Mouse (Mus musculus) hindbrain, postnatal 0 days (tissue): ENCODE measurements at regions not wholly inside any gene's neighbourhood (a gene's known extent, or its start where the extent isn't known, plus 50 kb on each side); places are given as distances from the start of the nearest gene placed in this dataset.
A peak's percentile ranks its signal among the peaks of the same experiment; 100 is the strongest.

Experiments
- ATAC-seq: fragments of 200-750 bp; cut with Nextera tagmentation; 2 replicates; pipeline ENCODE4 v1.8.0; 2017; ENCODE audit warnings: mild to moderate bottlenecking, moderate TSS enrichment, moderate library complexity
- DNase-seq: peaks from one replicate; pipeline ENCODE4 v3.0.0-alpha.2; 2015; ENCODE audit warnings: low spot score
- H3K27ac ChIP-seq: fragments of 300-500 bp; sonication (generic); 2 replicates; pipeline ENCODE4 v1.5.1; 2014; ENCODE audit warnings: mild to moderate bottlenecking
- H3K27me3 ChIP-seq: fragments of 300-500 bp; sonication (generic); 2 replicates; pipeline ENCODE4 v1.6.1; 2014; ENCODE audit warnings: low read length, mixed read lengths; ENCODE audit not compliant: insufficient read depth
- H3K36me3 ChIP-seq: fragments of 300-500 bp; sonication (generic); 2 replicates; pipeline ENCODE4 v1.6.1; 2014; ENCODE audit warnings: low read length, mixed read lengths; ENCODE audit not compliant: insufficient read depth
- H3K4me1 ChIP-seq: fragments of 300-500 bp; sonication (generic); 2 replicates; pipeline ENCODE4 v1.6.1; 2014; ENCODE audit warnings: antibody characterized with exemption, low read length, mixed read lengths; ENCODE audit not compliant: insufficient read depth
- H3K4me2 ChIP-seq: fragments of 300-500 bp; sonication (generic); 2 replicates; pipeline ENCODE4 v1.6.1; 2014; ENCODE audit warnings: low read depth, mild to moderate bottlenecking, low read length, moderate library complexity, mixed read lengths
- H3K4me3 ChIP-seq: fragments of 300-500 bp; sonication (generic); 2 replicates; pipeline ENCODE4 v1.5.1; 2014; ENCODE audit warnings: low read length
- H3K9ac ChIP-seq: fragments of 300-500 bp; sonication (generic); replicated peaks from 2 replicates; pipeline ENCODE4 v1.6.1; 2014; ENCODE audit warnings: mild to moderate bottlenecking, low read length, moderate library complexity, mixed read lengths
- H3K9me3 ChIP-seq: fragments of 300-500 bp; sonication (generic); 2 replicates; pipeline ENCODE4 v1.6.1; 2016; ENCODE audit warnings: low read length, mixed read lengths
- CTCF ChIP-seq: IDR thresholded peaks from 2 replicates; pipeline ENCODE4 v1.5.1; 2016; ENCODE audit warnings: antibody characterized with exemption, control low read depth, low read depth
- WGBS: fragments of 180-500 bp; shearing (Covaris S2); extraction: QIAGEN DNeasy Blood & Tissue Kit; methylation state at CpG from one replicate; pipeline ENCODE4 v1.1.7; 2014; 5-methylcytosine and 5-hydroxymethylcytosine counted together

DNA sequence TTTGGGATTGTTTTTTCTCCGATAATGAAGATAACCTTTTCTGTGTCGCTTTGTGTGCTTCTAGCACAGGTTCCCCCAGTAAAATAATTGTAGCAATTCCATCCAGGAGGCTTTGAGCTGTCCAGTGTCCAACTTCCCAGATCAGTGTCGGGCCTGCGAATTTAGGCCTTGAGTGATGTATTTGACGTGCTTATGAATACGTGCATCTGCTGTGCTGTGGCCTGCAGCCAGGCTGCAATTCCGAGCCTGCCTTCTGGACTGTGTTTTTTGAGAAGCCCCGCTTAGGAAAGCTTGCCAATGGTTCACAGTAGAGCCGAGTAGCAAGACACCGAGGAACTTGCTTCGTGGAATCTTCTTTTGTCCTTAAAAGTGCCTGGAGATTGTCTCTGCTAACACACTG lies 60.8 kb upstream of the Serp2 start:
- no peak overlapping the region for H3K4me3 ChIP-seq
- H3K9ac ChIP-seq, result no peak overlapping the region
- no peak overlapping the region for H3K4me2 ChIP-seq
- peak; percentile 54; the same call in 1 of the 2 replicates for ATAC-seq
- TF ChIP-seq CTCF, result no peak
- peaks cover 18% of the 10 kb centered on the region; the same call in 1 of the 2 replicates for H3K4me1 ChIP-seq
- H3K36me3 ChIP-seq, result no peaks in the 10 kb centered on the region
- DNase-seq, result peak; percentile 78
- 47% methylated on average over 11 of the region's 11 CpGs for WGBS
- no peaks in the 10 kb centered on the region for H3K9me3 ChIP-seq
- peak overlapping the region; percentile 67 for H3K27ac ChIP-seq
- no peaks in the 10 kb centered on the region for H3K27me3 ChIP-seq

DNA sequence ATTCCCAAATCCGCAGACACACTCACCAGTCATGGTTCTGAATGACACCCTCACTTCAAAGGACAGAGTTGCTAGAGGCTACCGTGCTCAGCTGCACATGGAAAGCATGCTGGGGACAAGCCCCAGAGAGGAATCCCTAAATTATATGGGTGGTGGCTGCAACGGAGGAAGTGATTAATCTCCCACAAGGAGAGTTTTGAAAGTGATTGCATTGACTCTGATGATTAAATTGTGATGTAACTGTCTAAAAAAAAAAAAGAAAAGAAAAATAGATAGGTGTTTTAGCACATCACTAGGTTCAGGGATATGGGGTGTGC lies 59.6 kb upstream of the Serp2 start:
- DNase-seq (no peak), ATAC-seq (no peak)
- Histone ChIP-seq H3K4me1 (peaks cover 18% of the 10 kb centered on the region; the same call in 1 of the 2 replicates), H3K4me2 (no peak overlapping the region), H3K36me3 (no peaks in the 10 kb centered on the region), H3K9ac (no peak overlapping the region), H3K4me3 (no peak overlapping the region), H3K27me3 (no peaks in the 10 kb centered on the region), H3K27ac (no peak overlapping the region), H3K9me3 (no peaks in the 10 kb centered on the region)
- 53% methylated on average over 3 of the region's 3 CpGs for WGBS
- no peak for TF ChIP-seq CTCF

DNA sequence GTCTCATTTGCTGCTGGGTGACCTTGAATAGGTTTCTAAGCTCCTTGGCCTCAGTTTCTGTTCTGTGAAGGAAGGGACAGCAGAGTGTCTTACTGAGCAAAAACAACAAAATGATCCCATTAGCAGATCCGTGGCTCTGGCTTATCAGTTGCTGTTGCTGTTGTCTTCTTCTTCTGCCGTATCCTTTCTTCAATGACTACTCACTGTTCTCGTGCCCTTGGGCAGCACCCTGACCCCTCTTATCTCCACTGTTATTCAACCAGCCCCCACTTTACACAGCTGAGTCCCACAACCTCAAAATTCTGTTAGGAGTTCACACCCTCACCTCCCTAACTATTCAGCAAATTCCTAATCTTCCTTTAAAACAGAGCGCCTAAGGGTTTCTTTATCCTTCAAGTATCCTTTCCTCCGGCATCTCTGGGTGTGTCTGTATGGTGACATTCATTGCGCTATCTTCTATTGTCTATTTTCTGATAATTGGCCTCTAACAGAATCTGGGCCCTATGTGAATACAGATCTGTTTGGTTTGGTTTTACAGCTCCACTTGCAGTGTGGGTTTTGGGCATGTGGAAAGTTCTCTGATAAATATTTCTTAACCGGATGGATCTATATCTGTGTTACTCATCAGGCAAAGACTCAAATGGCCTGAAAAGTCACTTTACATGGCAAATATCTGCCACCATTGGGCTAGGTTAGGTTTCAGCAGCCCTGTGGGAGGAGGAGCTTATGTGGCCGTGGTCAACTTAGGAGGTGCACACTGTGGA lies 59.1 kb upstream of the Serp2 start:
- H3K9ac ChIP-seq, result no peak overlapping the region
- no peak overlapping the region for H3K27ac ChIP-seq
- 83% methylated on average over 8 of the region's 8 CpGs for WGBS
- H3K4me2 ChIP-seq, result no peak overlapping the region
- H3K27me3 ChIP-seq, result no peaks in the 10 kb centered on the region
- H3K4me3 ChIP-seq, result no peak overlapping the region
- no peaks in the 10 kb centered on the region for H3K9me3 ChIP-seq
- H3K36me3 ChIP-seq, result no peaks in the 10 kb centered on the region
- no peak for TF ChIP-seq CTCF
- ATAC-seq (no peak), DNase-seq (no peak)
- H3K4me1 ChIP-seq, result peaks cover 22% of the 10 kb centered on the region

DNA sequence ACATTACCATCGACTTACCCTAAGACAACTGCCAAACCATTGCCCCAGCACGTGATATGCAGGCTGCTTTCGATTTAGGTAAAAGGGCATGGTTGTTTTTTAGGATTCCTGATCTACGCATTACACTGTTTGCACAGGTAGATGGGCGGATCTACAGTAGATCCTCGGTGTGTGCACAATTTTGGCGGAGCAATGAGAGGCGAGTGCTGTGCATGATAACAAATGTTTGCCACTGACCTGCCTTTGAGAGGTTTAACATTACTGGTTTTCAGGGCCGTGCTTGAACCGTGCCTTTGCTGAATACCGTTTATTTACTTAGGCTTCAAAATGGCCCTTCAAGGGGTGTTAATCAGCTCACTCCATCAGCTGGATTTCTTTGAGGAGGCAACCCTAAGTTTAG lies 58.5 kb upstream of the Serp2 start:
- no peak overlapping the region for H3K27ac ChIP-seq
- DNase-seq, result no peak
- peaks cover 25% of the 10 kb centered on the region for H3K4me1 ChIP-seq
- no peak overlapping the region for H3K4me3 ChIP-seq
- 89% methylated on average over 11 of the region's 11 CpGs for WGBS
- no peak for TF ChIP-seq CTCF
- H3K4me2 ChIP-seq, result no peak overlapping the region
- no peaks in the 10 kb centered on the region for H3K36me3 ChIP-seq
- H3K27me3 ChIP-seq, result no peaks in the 10 kb centered on the region
- H3K9ac ChIP-seq, result no peak overlapping the region
- ATAC-seq, result no peak
- H3K9me3 ChIP-seq, result no peaks in the 10 kb centered on the region

DNA sequence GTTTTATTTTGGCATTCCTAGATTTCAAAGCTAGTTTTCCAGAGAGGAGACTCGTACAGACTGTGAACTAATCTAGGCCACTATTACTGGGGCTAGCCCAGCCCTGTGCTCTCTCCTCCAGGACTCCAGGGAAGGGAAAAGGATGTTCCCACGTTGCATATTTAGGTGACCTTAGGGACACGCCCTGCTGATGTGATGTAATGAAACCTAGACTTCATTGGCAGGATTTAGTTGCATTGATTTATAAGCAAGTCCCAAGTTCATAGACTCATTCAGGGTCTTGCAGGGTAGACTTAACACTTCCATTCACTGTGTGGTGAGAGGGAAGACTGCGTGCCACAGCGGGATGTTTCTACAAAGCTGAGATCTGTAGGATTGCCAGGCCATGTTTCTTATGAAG lies 58.0 kb upstream of the Serp2 start:
- ATAC-seq (no peak), DNase-seq (no peak)
- Histone ChIP-seq H3K4me1 (peaks cover 25% of the 10 kb centered on the region), H3K4me2 (no peak overlapping the region), H3K4me3 (no peak overlapping the region), H3K9me3 (no peaks in the 10 kb centered on the region), H3K36me3 (no peaks in the 10 kb centered on the region), H3K27me3 (no peaks in the 10 kb centered on the region), H3K9ac (no peak overlapping the region), H3K27ac (no peak overlapping the region)
- WGBS, result 86% methylated on average over 5 of the region's 5 CpGs
- no peak for TF ChIP-seq CTCF

DNA sequence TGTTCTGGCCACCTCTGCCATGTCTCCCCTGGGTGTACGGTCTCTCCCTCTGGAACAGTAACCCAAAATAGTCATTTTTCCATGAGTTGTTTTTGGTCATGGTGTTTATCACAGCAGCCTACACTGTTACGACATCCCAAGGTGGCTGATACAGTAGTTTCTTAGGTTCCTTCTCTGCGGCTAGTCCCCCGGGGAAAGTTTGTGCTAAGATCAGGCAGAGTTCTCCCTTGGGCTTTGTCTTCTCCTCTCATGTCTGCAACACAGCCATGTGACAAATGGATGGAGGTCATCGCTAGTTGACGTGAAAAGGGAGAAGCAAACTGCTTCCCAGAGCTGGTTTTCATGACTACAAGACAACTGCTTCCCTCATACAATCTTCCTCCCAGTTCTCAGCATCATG lies 56.9 kb upstream of the Serp2 start:
- no peak overlapping the region for H3K4me2 ChIP-seq
- H3K36me3 ChIP-seq, result no peaks in the 10 kb centered on the region
- no peaks in the 10 kb centered on the region for H3K9me3 ChIP-seq
- DNase-seq (no peak), ATAC-seq (no peak)
- no peak overlapping the region for H3K27ac ChIP-seq
- H3K27me3 ChIP-seq, result no peaks in the 10 kb centered on the region
- no peak overlapping the region for H3K9ac ChIP-seq
- no peak overlapping the region for H3K4me3 ChIP-seq
- 88% methylated on average over 6 of the region's 6 CpGs for WGBS
- no peak for TF ChIP-seq CTCF
- peaks cover 19% of the 10 kb centered on the region for H3K4me1 ChIP-seq

DNA sequence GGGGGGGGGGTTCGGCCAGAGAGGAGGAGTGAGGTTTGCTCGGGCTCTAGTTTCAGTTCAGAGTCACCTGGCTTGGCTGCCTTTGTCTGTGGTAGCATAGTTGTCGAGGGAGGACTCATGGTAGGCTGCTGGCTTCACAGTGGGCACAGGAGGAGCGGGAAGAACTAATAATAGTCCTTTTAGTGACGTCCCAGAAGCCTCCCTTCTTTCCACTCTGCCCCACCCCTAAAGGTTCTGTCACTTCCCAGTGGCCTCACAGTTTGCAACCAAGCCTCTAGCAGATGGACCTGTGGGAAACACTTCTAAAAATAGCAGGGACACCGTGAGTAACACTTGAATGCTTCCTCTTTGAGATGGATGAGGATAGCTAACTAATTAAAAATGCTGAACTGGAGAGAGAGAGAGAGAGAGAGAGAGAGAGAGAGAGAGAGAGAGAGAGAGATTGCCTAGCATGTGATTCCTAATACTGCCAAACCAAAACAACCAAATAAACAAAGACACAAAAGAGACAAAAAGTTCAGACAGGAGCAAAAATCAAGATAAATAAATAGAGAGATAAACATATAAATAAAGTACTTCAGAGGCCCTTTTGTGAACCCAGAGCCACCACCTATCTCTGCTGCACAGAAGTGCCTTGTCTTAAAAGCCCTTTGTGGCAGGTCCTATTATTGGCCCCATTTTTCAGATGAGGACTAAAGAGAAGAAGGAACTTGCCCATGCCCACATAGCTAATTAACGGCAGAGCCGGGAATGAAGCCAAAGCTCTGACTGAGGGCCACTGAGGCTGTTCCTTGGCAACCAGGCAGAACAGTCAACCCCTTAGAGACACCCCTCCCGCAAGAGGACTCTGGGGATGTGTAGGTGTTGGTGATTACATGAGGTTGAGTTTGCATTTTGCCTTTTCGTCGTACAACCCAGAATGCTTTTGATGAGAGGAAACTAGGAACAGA lies 54.0 kb upstream of the Serp2 start:
- no peak for TF ChIP-seq CTCF
- DNase-seq, result peak; percentile 68
- 25% methylated on average over 11 of the region's 11 CpGs for WGBS
- no peak overlapping the region for H3K4me2 ChIP-seq
- peaks cover 7% of the 10 kb centered on the region for H3K4me1 ChIP-seq
- H3K4me3 ChIP-seq, result no peak overlapping the region
- peak; percentile 35; the same call in 1 of the 2 replicates for ATAC-seq
- H3K36me3 ChIP-seq, result no peaks in the 10 kb centered on the region
- H3K9me3 ChIP-seq, result no peaks in the 10 kb centered on the region
- no peak overlapping the region for H3K9ac ChIP-seq
- H3K27me3 ChIP-seq, result no peaks in the 10 kb centered on the region
- no peak overlapping the region for H3K27ac ChIP-seq
